Mouse (Mus musculus) embryo, embryonic 9.5 days (tissue): Measurements from ENCODE around the gene Hace1.

Source experiments
- DNase-seq: peaks from one replicate; pipeline ENCODE4 v3.0.0-alpha.2; 2017; ENCODE audit errors: extremely low spot score

The Hace1 gene

GRCm38 (mm10) chr10:45698930-45699329, 121.3 kb downstream of the Hace1 start:
- DNase-seq, result no peak

GRCm38 (mm10) chr10:45706849-45707248, 129.2 kb downstream of the Hace1 start:
- DNase-seq, result no peak

- DNase-seq, result no peak
Measured at GRCm38 (mm10) chr10:45710848-45711247, 133.2 kb downstream of the Hace1 start.

DNA sequence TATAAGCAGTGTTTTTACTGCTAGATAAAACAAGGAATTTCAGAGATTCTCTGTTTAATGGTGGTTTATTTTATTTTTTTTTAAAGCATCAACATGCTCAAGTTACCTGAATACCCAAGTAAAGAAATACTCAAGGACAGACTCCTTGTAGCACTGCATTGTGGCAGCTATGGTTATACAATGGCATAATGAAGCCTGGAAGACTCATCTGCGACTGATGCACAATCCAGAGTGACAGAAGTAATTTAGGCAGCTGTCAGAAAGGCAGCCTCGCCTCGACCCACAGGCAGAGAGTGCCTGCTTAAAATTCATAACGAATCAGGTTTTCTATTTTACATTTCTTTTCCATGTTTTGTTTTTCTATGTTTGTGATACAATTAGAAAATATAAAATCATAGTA, 133.7 kb downstream of the Hace1 start:
- no peak for DNase-seq
